Mouse (Mus musculus) adrenal gland, adult 2 months (tissue): ENCODE measurements around the gene Ciao2a. TPM values are rescaled to one million over a fixed set of nuclear protein-coding genes. Genes with fewer than 3 reads are reported as not detected.

Source experiments
- DNase-seq: peaks from one replicate; pipeline ENCODE4 v3.0.0; 2021
- polyA plus RNA-seq: library from polyadenylated mRNA; depleted of rRNA; stranded (reverse); fragments of >200 nt; gene quantifications from 2 replicates; pipeline ENCODE4 v1.2.3, GENCODE M21; 2012; rRNA removed
- total RNA-seq, 2 experiments: library from RNA; stranded (reverse); gene quantifications; 2 replicates each; pipeline ENCODE4 v1.2.3; 2021

The Ciao2a gene
- total and polyA plus RNA-seq, 3 experiments = 5.2 to 80.0 (median 74.9) TPM

- DNase-seq = peak; percentile 57
Measured at GRCm38 (mm10) chr9:66162995-66163394, 36.6 kb downstream of the Ciao2a start.

- DNase-seq = no peak
Measured at GRCm38 (mm10) chr9:66167222-66167621, 40.8 kb downstream of the Ciao2a start.

- no peak for DNase-seq
Measured at GRCm38 (mm10) chr9:66168233-66168632, 41.8 kb downstream of the Ciao2a start.

GRCm38 (mm10) chr9:66170506-66170905 lies 44.1 kb downstream of the Ciao2a start:
- no peak for DNase-seq

- no peak for DNase-seq
Measured at GRCm38 (mm10) chr9:66171275-66171921, 45.0 kb downstream of the Ciao2a start.

- DNase-seq = peak; percentile 54
Measured at GRCm38 (mm10) chr9:66173316-66173855, 47.0 kb downstream of the Ciao2a start.

- no peak for DNase-seq
Measured at GRCm38 (mm10) chr9:66174985-66175384, 48.6 kb downstream of the Ciao2a start.

- no peak for DNase-seq
Measured at GRCm38 (mm10) chr9:66177975-66178374, 51.6 kb downstream of the Ciao2a start.

GRCm38 (mm10) chr9:66179795-66180194 lies 53.4 kb downstream of the Ciao2a start:
- no peak for DNase-seq

- no peak for DNase-seq
Measured at GRCm38 (mm10) chr9:66181126-66181825, 54.9 kb downstream of the Ciao2a start.

- no peak for DNase-seq
Measured at GRCm38 (mm10) chr9:66181826-66182678, 55.6 kb downstream of the Ciao2a start.

- DNase-seq = no peak
Measured at GRCm38 (mm10) chr9:66182679-66182993, 56.2 kb downstream of the Ciao2a start.

- DNase-seq = no peak
Measured at GRCm38 (mm10) chr9:66183023-66183422, 56.6 kb downstream of the Ciao2a start.

- no peak for DNase-seq
Measured at GRCm38 (mm10) chr9:66184572-66184971, 58.2 kb downstream of the Ciao2a start.

- no peak for DNase-seq
Measured at GRCm38 (mm10) chr9:66186426-66186825, 60.0 kb downstream of the Ciao2a start.

Other genes with a start within 250 kb of the Ciao2a start
- gene Pclaf, start 236.4 kb upstream of the Ciao2a start, total RNA-seq = 1 to 10 TPM in 1 of 2 experiments, under 1 TPM in 1; 0.97 to 1.8 TPM
- gene Pclaf, start 236.4 kb upstream of the Ciao2a start, polyA plus RNA-seq = 0.12 TPM in 1 of 2 replicates, not detected in the other
- gene Trip4, start 217.8 kb upstream of the Ciao2a start, total RNA-seq = 10 to 100 TPM; 29.8 to 40.0 TPM
- 7.2 and 8.9 TPM in 2 replicates for gene Trip4, start 217.8 kb upstream of the Ciao2a start, polyA plus RNA-seq
- gene Csnk1g1, start 217.7 kb upstream of the Ciao2a start, total RNA-seq = 10 to 100 TPM; 16.3 to 19.4 TPM
- gene Csnk1g1, start 217.7 kb upstream of the Ciao2a start, polyA plus RNA-seq = 2.2 and 2.8 TPM in 2 replicates
- gene Ppib, start 66.4 kb upstream of the Ciao2a start, total RNA-seq = 100 to 1,000 TPM; 245 to 310 TPM
- 68.3 and 78.6 TPM in 2 replicates for gene Ppib, start 66.4 kb upstream of the Ciao2a start, polyA plus RNA-seq
- gene Snx22, start 56.9 kb upstream of the Ciao2a start, total RNA-seq = under 1 TPM; 0.29 to 0.48 TPM
- gene Snx22, start 56.9 kb upstream of the Ciao2a start, polyA plus RNA-seq = 0.79 and 0.84 TPM in 2 replicates
- gene Snx1, start within 50 bp of the Ciao2a start, total RNA-seq = 100 to 1,000 TPM; 112 to 118 TPM
- 58.9 and 59.7 TPM in 2 replicates for gene Snx1, start within 50 bp of the Ciao2a start, polyA plus RNA-seq
- 1 to 10 TPM; 4.5 to 9.7 TPM for gene Dapk2, start 31.6 kb downstream of the Ciao2a start, total RNA-seq
- 1.4 and 3.0 TPM in 2 replicates for gene Dapk2, start 31.6 kb downstream of the Ciao2a start, polyA plus RNA-seq
- 10 to 100 TPM; 34.5 to 40.6 TPM for gene Herc1, start 223.8 kb downstream of the Ciao2a start, total RNA-seq
- gene Herc1, start 223.8 kb downstream of the Ciao2a start, polyA plus RNA-seq = 6.0 and 7.9 TPM in 2 replicates